Mouse (Mus musculus) C2C12 (cell line): ENCODE results near the gene Itsn2. TPM values are rescaled to one million over a fixed set of nuclear protein-coding genes. Genes with fewer than 3 reads are reported as not detected.

Source experiments
- H3K27me3 ChIP-seq: one replicate; pipeline ENCODE4 v1.6.1; 2011; ENCODE audit not compliant: control insufficient read depth, insufficient read depth, insufficient read length
- H3K36me3 ChIP-seq: one replicate; pipeline ENCODE4 v1.6.1; 2011; ENCODE audit not compliant: control insufficient read depth, insufficient read depth
- H3K4me3 ChIP-seq: one replicate; pipeline ENCODE4 v1.5.1; 2011; ENCODE audit warnings: mild to moderate bottlenecking, control low read depth; ENCODE audit not compliant: poor library complexity, insufficient read depth, severe bottlenecking
- H3K79me2 ChIP-seq: one replicate; pipeline ENCODE4 v1.6.1; 2011; ENCODE audit not compliant: control insufficient read depth, insufficient read depth
- H3K79me3 ChIP-seq: one replicate; pipeline ENCODE4 v1.6.1; 2011; ENCODE audit warnings: low read depth, control low read depth
- H3ac ChIP-seq: one replicate; pipeline ENCODE3; 2011; ENCODE audit warnings: low read depth; ENCODE audit not compliant: control insufficient read depth, insufficient read length
- CEBPB ChIP-seq: IDR thresholded peaks from one replicate; pipeline ENCODE4 v1.6.1; 2011; ENCODE audit warnings: low read depth, mild to moderate bottlenecking, control low read depth, moderate library complexity
- CTCF ChIP-seq: IDR thresholded peaks from one replicate; pipeline ENCODE4 v1.5.1; 2011; ENCODE audit not compliant: control insufficient read depth, insufficient read depth, insufficient read length
- FOSL1 ChIP-seq: IDR thresholded peaks from one replicate; pipeline ENCODE4 v1.8.0; 2011; ENCODE audit warnings: mild to moderate bottlenecking, low read length; ENCODE audit not compliant: poor library complexity, insufficient read depth, severe bottlenecking
- MAX ChIP-seq: IDR thresholded peaks from one replicate; pipeline ENCODE4 v1.6.1; 2011; ENCODE audit warnings: mild to moderate bottlenecking, control low read depth
- MYOD1 ChIP-seq: IDR thresholded peaks from one replicate; pipeline ENCODE4 v1.6.1; 2011; ENCODE audit warnings: low read depth; ENCODE audit not compliant: control insufficient read depth, insufficient read length
- MYOG ChIP-seq: IDR thresholded peaks from one replicate; pipeline ENCODE4 v1.6.1; 2011; ENCODE audit not compliant: control insufficient read depth, insufficient read length; ENCODE audit errors: extremely low read depth
- USF1 ChIP-seq: IDR thresholded peaks from one replicate; pipeline ENCODE4 v1.6.1; 2011; ENCODE audit warnings: low read depth, mild to moderate bottlenecking, control low read depth, moderate library complexity
- polyA plus RNA-seq: library from polyadenylated mRNA; unstranded; fragments of >200 nt; fragmentation: generic; extraction: Trizol; gene quantifications from one replicate; pipeline ENCODE4 v1.2.1, GENCODE M21; 2012; ENCODE audit warnings: missing spikeins

The Itsn2 gene
- polyA plus RNA-seq, 1 experiment, result 7.9 TPM

GRCm38 (mm10) chr12:4719762-4720754 lies 127.6 kb downstream of the Itsn2 start:
- H3K27me3 ChIP-seq, result no peaks in the 10 kb centered on the region
- H3K36me3 ChIP-seq, result no peaks in the 10 kb centered on the region
- H3K79me3 ChIP-seq, result no peaks in the 10 kb centered on the region
- no peak overlapping the region for H3K4me3 ChIP-seq
- no peak overlapping the region for H3ac ChIP-seq
- H3K79me2 ChIP-seq, result no peaks in the 10 kb centered on the region
- TF ChIP-seq USF1, result no peak
- no peak for TF ChIP-seq CTCF
- TF ChIP-seq MYOG, result no peak
- TF ChIP-seq FOSL1, result no peak
- no peak for TF ChIP-seq CEBPB
- TF ChIP-seq MYOD1, result no peak
- TF ChIP-seq MAX, result no peak

GRCm38 (mm10) chr12:4729165-4729564 lies 136.7 kb downstream of the Itsn2 start:
- no peak overlapping the region for H3K4me3 ChIP-seq
- H3K79me2 ChIP-seq, result no peaks in the 10 kb centered on the region
- no peak overlapping the region for H3ac ChIP-seq
- H3K27me3 ChIP-seq, result peaks cover 3% of the 10 kb centered on the region
- H3K36me3 ChIP-seq, result no peaks in the 10 kb centered on the region
- TF ChIP-seq USF1 (no peak), MAX (no peak), MYOG (no peak), MYOD1 (no peak), FOSL1 (no peak), CEBPB (no peak), CTCF (no peak)
- H3K79me3 ChIP-seq, result no peaks in the 10 kb centered on the region

GRCm38 (mm10) chr12:4731629-4732028 lies 139.2 kb downstream of the Itsn2 start:
- no peak overlapping the region for H3K4me3 ChIP-seq
- H3K27me3 ChIP-seq, result peaks cover 6% of the 10 kb centered on the region
- no peaks in the 10 kb centered on the region for H3K79me3 ChIP-seq
- no peak for TF ChIP-seq CEBPB
- TF ChIP-seq CTCF, result no peak
- no peak for TF ChIP-seq MAX
- TF ChIP-seq MYOD1, result no peak
- no peak for TF ChIP-seq FOSL1
- H3K36me3 ChIP-seq, result no peaks in the 10 kb centered on the region
- H3K79me2 ChIP-seq, result no peaks in the 10 kb centered on the region
- H3ac ChIP-seq, result no peak overlapping the region

GRCm38 (mm10) chr12:4732332-4732731 lies 139.9 kb downstream of the Itsn2 start:
- H3K27me3 ChIP-seq, result peaks cover 6% of the 10 kb centered on the region
- TF ChIP-seq CTCF (no peak), MYOG (no peak), USF1 (no peak), MAX (no peak), CEBPB (no peak), FOSL1 (no peak)
- H3K79me2 ChIP-seq, result no peaks in the 10 kb centered on the region
- H3ac ChIP-seq, result no peak overlapping the region
- H3K79me3 ChIP-seq, result no peaks in the 10 kb centered on the region
- no peak overlapping the region for H3K4me3 ChIP-seq
- H3K36me3 ChIP-seq, result no peaks in the 10 kb centered on the region

- Histone ChIP-seq H3K4me3 (no peak within 1 kb of the TSS), H3ac (no peak within 1 kb of the TSS), H3K27me3 (peaks cover 3% of the 10 kb centered on the region), H3K79me3 (no peaks in the 10 kb centered on the region), H3K79me2 (no peaks in the 10 kb centered on the region), H3K36me3 (no peaks in the 10 kb centered on the region)
- no peak for TF ChIP-seq USF1
- no peak for TF ChIP-seq MYOG
- TF ChIP-seq MAX, result no peak
- TF ChIP-seq CEBPB, result no peak
- TF ChIP-seq MYOD1, result no peak
- no peak for TF ChIP-seq CTCF
- TF ChIP-seq FOSL1, result no peak
These were observed 145.7 kb downstream of the Itsn2 start, which contains the start of gene Fam228a for GRCm38 (mm10) chr12:4738031-4738576. Gene Fam228a (minus strand): TSS chr12:4738430.
